Mouse (Mus musculus): ENCODE measurements around the gene Hoxd9.

DNA sequence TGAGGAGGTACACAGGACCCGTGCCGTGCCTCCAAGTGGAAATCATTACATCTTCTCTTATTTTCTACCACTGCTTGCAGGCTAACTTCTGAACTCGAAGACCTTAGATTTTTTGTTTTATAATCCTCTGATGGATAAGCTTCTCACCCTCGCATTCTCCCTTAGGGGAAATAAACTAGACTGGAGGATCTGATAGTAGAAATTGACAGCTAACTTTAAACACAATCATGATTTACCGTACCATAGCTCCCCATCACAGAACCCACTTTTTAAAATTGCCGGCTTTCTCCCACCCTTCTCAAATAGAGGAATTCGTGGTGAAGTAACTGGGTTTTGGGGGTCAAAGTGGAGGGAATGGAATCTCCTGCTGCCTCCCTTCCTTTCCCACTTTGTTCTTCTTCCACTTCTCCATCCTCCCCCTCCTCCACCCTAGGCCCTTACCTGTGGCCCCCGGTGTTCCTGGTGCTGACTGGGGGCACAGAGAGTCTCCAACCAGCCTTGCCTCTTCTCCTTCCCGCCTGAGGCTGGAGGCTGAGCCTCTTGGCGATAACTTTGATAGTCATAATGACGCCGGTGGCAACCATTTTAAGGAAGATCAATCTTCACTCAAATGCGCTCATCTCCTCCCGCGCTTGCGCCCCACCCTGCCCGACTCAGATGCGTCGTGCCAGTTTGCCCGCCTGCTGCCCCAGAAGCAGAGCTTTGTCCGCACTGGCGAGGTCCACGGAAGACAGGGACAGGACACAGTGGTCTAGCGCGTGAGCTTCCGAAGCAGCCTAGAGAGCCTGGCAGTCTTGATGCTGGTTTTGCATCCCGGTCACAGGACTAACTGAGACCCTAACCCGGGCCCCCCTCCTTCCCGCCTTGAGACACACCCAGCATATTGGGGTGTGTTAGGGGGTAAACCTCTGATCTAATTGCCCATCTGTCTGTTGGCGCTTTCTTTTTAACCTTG, 36.8 kb upstream of the Hoxd9 start:
- no peak for TF ChIP-seq CTCF (IDR thresholded peaks at IDR 0.05)
- no peak for TF ChIP-seq EP300 (IDR thresholded peaks at IDR 0.05)

All from lung, postnatal 0 days (tissue).